Mouse (Mus musculus) liver, embryonic 14.5 days (tissue): ENCODE measurements around the gene Chat.

ENCODE experiments used
- CTCF ChIP-seq: IDR thresholded peaks from 2 replicates; pipeline ENCODE4 v1.5.1; 2016; ENCODE audit warnings: antibody characterized with exemption, low read depth, control low read depth
- EP300 ChIP-seq: IDR thresholded peaks from 2 replicates; pipeline ENCODE4 v1.6.1; 2016; ENCODE audit warnings: antibody characterized with exemption, low read depth

GRCm38 (mm10) chr14:32437352-32437793 is 28.4 kb downstream of the Chat start:
- TF ChIP-seq EP300 (no peak), CTCF (peak; percentile 17; the same call in 1 of the 2 replicates)
